Mouse (Mus musculus) small intestine, adult 2 months (tissue): Measurements from ENCODE around the gene Yjefn3. TPM values are rescaled to one million over a fixed set of nuclear protein-coding genes. Genes with fewer than 3 reads are reported as not detected.

Source experiments
- H3K27ac ChIP-seq: fragments of 200-500 bp; 2 replicates; pipeline ENCODE4 v1.5.1; 2012; ENCODE audit warnings: low read depth, low read length, control low read depth, inconsistent platforms; ENCODE audit not compliant: insufficient read depth
- H3K27me3 ChIP-seq: fragments of 200-500 bp; 2 replicates; pipeline ENCODE4 v1.6.1; 2012; ENCODE audit warnings: mild to moderate bottlenecking, moderate library complexity, low read length, inconsistent platforms; ENCODE audit not compliant: control insufficient read depth, insufficient read depth
- H3K36me3 ChIP-seq: fragments of 200-500 bp; 2 replicates; pipeline ENCODE4 v1.6.1; 2012; ENCODE audit warnings: mild to moderate bottlenecking, low read length, control low read depth, inconsistent platforms; ENCODE audit not compliant: control insufficient read depth, insufficient read depth
- H3K4me1 ChIP-seq: fragments of 200-500 bp; 2 replicates; pipeline ENCODE4 v1.6.1; 2012; ENCODE audit warnings: low read length, inconsistent platforms, mixed read lengths; ENCODE audit not compliant: control insufficient read depth, insufficient read depth, insufficient read length
- H3K4me3 ChIP-seq: fragments of 200-500 bp; 2 replicates; pipeline ENCODE4 v1.5.1; 2012; ENCODE audit warnings: low read depth, mild to moderate bottlenecking, control low read depth, inconsistent platforms, low read length, moderate library complexity
- CTCF ChIP-seq: fragments of 200-500 bp; IDR thresholded peaks from 2 replicates; pipeline ENCODE4 v1.5.1; 2012; ENCODE audit warnings: low read depth, mild to moderate bottlenecking, control low read depth, inconsistent platforms, low read length, moderate library complexity, mixed read lengths; ENCODE audit not compliant: insufficient replicate concordance, insufficient read length; ENCODE audit errors: extremely low read depth
- POLR2A ChIP-seq: fragments of 200-500 bp; IDR thresholded peaks from 2 replicates; pipeline ENCODE4 v1.6.1; 2012; ENCODE audit warnings: low read depth, mild to moderate bottlenecking, control low read depth, inconsistent platforms, low read length, moderate library complexity
- WGBS: fragments of 180-500 bp; shearing (Covaris S2); methylation state at CpG from one replicate; pipeline ENCODE4 v1.1.7; 2018; 5-methylcytosine and 5-hydroxymethylcytosine counted together
- polyA plus RNA-seq: library from polyadenylated mRNA; depleted of rRNA; stranded (reverse); fragments of >200 nt; gene quantifications from 2 replicates; pipeline ENCODE4 v1.2.3, GENCODE M21; 2012

Gene Yjefn3
- polyA plus RNA-seq, 1 experiment = 4.6 TPM

DNA sequence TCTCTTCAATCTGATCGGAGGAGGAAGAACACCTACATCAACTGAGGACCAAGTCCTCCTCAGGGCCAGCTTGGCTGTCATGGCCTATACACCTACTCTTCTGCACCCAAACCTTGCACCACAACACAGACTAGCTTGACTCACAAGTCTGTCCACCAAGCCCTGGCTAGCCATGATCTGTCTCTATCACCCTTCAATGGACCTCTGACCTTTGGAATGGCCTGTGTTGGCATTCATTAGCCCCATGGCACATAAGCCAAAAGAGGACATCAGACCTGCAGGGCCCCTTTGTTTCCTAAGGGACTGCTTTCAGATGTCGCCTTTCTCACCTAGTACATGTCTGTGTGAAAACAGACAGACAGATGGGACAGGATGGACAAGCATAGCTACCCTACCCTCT, 18.6 kb upstream of the Yjefn3 start:
- Histone ChIP-seq H3K4me1 (peaks cover 14% of the 10 kb centered on the region), H3K4me3 (no peak overlapping the region), H3K36me3 (peaks cover 12% of the 10 kb centered on the region), H3K27me3 (no peaks in the 10 kb centered on the region), H3K27ac (peak overlapping the region; percentile 44)
- 71% methylated on average over 2 of the region's 2 CpGs for WGBS
- TF ChIP-seq CTCF (no peak), POLR2A (no peak)

DNA sequence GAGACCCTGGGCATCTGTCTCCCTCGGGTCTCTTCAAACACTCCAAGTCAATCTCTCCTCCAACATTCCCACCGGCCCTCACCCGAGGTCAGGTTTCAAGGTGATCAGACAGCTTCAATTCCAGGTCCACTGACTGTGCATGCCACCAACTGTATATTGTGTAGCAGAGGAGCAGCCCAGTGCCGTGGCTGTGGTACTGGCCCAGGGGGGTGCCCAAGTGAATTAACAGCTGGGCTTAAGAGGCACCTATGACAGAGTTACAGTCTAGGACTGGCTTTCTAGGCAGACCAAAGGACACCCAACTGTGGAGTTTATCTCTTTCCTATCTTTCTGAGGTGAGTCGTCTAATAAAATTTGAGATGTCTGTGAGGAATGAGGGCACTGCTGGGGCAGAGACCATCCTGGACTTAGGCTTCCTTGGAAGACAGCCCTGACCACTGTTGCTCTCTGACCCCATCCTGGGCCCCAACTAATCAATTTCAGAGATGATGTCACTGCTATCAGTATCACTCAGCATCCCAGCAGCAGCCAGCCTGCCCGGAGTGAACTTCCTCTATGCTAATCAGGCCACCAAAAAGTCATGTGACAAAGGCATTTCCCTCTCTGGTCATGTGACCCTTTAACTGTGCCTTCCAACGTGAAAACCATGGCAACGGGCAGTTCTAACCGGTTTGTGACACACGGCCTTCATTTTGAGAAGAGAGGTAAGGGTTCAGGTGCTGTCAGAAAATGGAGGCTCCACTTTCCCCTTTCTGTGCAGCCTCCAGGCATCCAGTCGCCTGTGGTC, 17.6 kb upstream of the Yjefn3 start:
- TF ChIP-seq CTCF = no peak
- no peak for TF ChIP-seq POLR2A
- Histone ChIP-seq H3K36me3 (peaks cover 18% of the 10 kb centered on the region), H3K4me1 (peaks cover 14% of the 10 kb centered on the region), H3K27me3 (no peaks in the 10 kb centered on the region), H3K4me3 (0 out of 2 replicates have a peak overlapping the region, but pooled peaks have one; percentile 1), H3K27ac (peak overlapping the region; percentile 61)
- WGBS = 37% methylated on average over 11 of the region's 11 CpGs

DNA sequence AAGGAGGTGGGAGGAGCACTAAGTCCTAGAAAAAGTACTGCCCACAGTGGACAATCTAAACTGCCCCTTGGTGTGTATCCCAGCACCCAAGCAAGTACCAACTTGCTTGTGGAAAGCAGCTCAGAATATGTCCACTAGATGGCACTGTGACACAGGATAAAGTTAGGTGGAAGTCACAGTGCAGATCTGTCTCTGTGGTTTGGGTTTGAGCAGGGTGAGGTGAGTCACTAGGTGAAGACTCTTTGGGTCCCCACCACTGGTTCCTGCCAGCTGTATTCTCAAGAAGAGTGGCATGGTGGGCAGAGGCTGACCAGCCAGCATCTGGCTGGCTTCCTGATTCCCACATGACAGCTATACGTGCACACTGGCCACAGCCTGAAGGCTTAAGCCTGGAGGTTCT, 16.5 kb upstream of the Yjefn3 start:
- peaks cover 29% of the 10 kb centered on the region for H3K36me3 ChIP-seq
- H3K27me3 ChIP-seq = no peaks in the 10 kb centered on the region
- H3K4me1 ChIP-seq = peaks cover 14% of the 10 kb centered on the region
- WGBS = 67% methylated on average over 1 of the region's 1 CpGs
- no peak overlapping the region for H3K27ac ChIP-seq
- TF ChIP-seq CTCF (peak; percentile 50; the same call in 1 of the 2 replicates), POLR2A (no peak)
- H3K4me3 ChIP-seq = no peak overlapping the region

DNA sequence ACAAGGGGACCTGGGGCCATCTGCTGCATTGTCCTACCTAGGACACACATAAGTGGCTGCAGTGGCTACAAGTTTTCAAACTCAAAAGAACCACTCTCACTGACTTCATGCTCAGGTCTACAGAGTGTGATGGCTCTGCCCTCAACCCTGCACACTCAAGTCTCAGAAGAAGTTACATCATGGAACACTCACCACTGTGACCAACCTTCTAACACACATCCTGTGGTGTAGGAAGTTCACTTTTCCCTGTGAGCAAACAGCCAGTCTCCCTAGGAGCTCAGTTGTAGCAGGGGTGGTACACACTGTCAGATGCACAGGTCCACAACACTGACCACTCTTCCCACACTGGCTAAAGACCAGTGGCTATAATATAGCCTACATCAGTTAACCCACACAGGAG, 16.0 kb upstream of the Yjefn3 start:
- peaks cover 14% of the 10 kb centered on the region for H3K4me1 ChIP-seq
- H3K4me3 ChIP-seq = no peak overlapping the region
- TF ChIP-seq CTCF (no peak), POLR2A (no peak)
- peaks cover 34% of the 10 kb centered on the region for H3K36me3 ChIP-seq
- no peak overlapping the region for H3K27ac ChIP-seq
- H3K27me3 ChIP-seq = no peaks in the 10 kb centered on the region

DNA sequence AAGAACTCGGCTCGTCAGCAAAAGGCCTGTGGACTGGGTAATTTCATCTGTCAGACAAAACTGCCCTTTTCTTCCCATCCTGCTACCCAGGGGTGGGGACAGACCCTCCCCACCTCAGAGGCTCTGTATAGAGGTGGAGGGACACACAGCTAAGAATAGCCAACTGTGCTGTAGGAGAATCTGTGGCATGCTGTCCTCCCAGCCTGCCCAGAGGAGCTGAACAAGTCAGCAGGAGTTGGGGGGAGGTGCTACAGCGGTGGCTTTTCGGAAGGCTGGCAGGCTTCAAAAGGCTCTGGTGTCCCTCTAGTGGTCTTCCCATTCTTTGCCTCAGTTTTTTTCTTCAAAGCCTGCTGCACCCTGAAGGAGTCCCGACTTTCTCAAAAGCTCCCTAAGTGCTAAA, 13.2 kb upstream of the Yjefn3 start:
- Histone ChIP-seq H3K27me3 (no peaks in the 10 kb centered on the region), H3K27ac (no peak overlapping the region), H3K4me3 (no peak overlapping the region), H3K4me1 (peaks cover 6% of the 10 kb centered on the region), H3K36me3 (peaks cover 59% of the 10 kb centered on the region)
- TF ChIP-seq CTCF = no peak
- 68% methylated on average over 5 of the region's 5 CpGs for WGBS

DNA sequence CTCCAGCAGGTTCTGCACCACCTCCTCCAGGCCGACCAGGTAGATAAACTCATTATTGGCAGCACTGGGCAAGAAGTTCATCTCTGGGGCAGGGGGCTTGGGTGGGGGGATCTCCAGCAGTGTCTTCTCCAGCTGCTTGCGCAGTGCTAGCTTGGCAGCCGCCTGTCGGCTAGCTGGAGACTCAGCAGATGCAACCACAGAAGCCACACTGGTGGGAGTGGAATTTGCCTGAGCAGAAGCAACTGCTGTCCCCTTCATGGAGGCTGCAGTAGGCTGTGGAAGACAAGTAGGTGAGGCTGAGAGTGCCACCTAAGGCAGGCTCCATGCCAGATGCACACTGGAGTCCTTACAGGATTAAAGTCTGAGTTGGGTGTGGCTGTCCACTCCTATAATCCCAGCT, 12.0 kb upstream of the Yjefn3 start:
- no peak overlapping the region for H3K4me3 ChIP-seq
- TF ChIP-seq POLR2A = no peak
- TF ChIP-seq CTCF = no peak
- WGBS = 82% methylated on average over 4 of the region's 4 CpGs
- H3K4me1 ChIP-seq = no peaks in the 10 kb centered on the region; the same call in none of the 2 replicates
- H3K36me3 ChIP-seq = peaks cover 71% of the 10 kb centered on the region
- H3K27ac ChIP-seq = no peak overlapping the region
- no peaks in the 10 kb centered on the region for H3K27me3 ChIP-seq

DNA sequence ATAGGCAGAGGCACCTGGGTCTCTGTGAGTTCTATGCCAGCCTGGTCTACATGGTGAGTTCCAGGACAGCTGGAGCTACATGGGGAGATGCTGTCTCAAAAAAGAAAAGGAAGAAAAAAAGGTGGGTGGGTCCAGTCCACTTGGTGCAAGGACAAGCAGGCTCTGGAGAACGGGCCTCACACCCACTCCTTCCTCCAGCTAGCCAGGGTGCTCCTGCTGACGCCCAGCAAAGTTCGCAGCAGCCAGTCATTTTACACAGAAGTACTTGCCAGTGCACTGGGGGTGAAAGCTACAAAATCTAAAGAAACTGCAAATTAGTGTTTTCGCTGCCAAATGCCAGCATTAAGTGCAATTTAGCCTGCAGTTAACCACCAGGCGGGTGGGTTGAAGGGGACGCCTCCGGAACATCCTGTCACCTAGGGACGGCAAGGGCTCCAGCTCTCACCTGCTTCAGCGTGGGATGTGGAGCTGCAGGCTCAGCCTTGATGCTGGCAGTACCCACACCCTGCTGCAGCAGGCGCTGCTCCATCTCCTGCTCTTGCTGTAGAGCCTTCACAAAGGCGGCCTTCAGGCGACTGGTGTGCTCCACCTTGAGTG, 10.1 kb upstream of the Yjefn3 start:
- no peak overlapping the region for H3K27ac ChIP-seq
- no peak overlapping the region for H3K4me3 ChIP-seq
- TF ChIP-seq CTCF (no peak), POLR2A (no peak)
- no peaks in the 10 kb centered on the region; the same call in none of the 2 replicates for H3K4me1 ChIP-seq
- no peaks in the 10 kb centered on the region for H3K27me3 ChIP-seq
- WGBS = 94% methylated on average over 12 of the region's 12 CpGs
- H3K36me3 ChIP-seq = peaks cover 82% of the 10 kb centered on the region

DNA sequence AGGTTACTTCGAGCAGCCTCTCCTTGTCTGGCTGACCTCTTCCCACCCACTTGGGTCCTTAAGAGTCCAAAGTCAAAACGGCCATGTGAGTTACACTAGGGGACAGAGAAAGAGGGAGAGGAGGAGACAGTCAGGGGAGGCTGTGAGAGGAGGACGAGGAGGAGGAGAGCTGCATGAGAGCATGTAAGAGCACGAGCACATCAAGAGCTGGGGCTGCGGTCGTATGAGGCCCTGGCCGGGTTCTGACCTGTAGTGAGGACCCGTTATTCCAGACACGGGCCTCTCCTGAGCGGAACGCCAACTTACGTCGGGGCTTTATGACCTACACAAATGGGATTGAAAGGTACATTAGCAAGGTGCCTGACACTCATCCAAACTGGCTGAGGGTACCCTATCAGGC, 9.4 kb upstream of the Yjefn3 start:
- 93% methylated on average over 13 of the region's 13 CpGs for WGBS
- H3K4me3 ChIP-seq = no peak overlapping the region
- TF ChIP-seq CTCF (no peak), POLR2A (no peak)
- H3K36me3 ChIP-seq = peaks cover 76% of the 10 kb centered on the region
- H3K27me3 ChIP-seq = no peaks in the 10 kb centered on the region
- no peak overlapping the region for H3K27ac ChIP-seq
- H3K4me1 ChIP-seq = no peaks in the 10 kb centered on the region; the same call in none of the 2 replicates
